ENCODE assay signal across 8 mouse cellular contexts in genomic region chrX:42148788-42149556, GRCm38 (mm10). TPM values are rescaled to one million over a fixed set of nuclear protein-coding genes. Genes with fewer than 3 reads are reported as not detected.
DNase-seq lines count a peak whose midpoint lies in the region; ATAC-seq and TF ChIP-seq lines count a peak whose summit lies in the region.

Gene Stag2, plus strand, starts transcription at chrX:42149317.

- in situ Hi-C loops in CH12.LX (cut with MboI; ENCODE audit: low pct_ligation_motif_present, low pct_unique_long_range_greater_than_20kb, low sequenced_read_pairs): loop anchor here (10.0 kb wide), 1 partner anchor 74 kb away; no protein-coding TSS in a partner anchor

- H3K27me3 ChIP-seq in CH12.LX (replicated peaks): no peaks in the 10 kb centered on the region
- H3K27me3 ChIP-seq in forebrain, embryonic 10.5 days (ENCODE audit: poor library complexity, severe bottlenecking): no peaks in the 10 kb centered on the region
- H3K27me3 ChIP-seq in heart, embryonic 15.5 days: no peaks in the 10 kb centered on the region
- H3K27me3 ChIP-seq in liver, embryonic 16.5 days (ENCODE audit: control insufficient read depth, insufficient read depth, low read depth, low read length): no peaks in the 10 kb centered on the region
- no peaks in the 10 kb centered on the region for H3K27me3 ChIP-seq in neural tube, embryonic 13.5 days

- dilution Hi-C loops in CH12.LX (cut with MboI; ENCODE audit: extremely low pct_ligation_motif_present, extremely low pct_unique_long_range_greater_than_20kb, low sequenced_read_pairs): no loop called here

- no peaks in the 10 kb centered on the region for H3K36me3 ChIP-seq in CH12.LX (replicated peaks in 1 of 2; ENCODE audit: control insufficient read depth in 1 of 2, insufficient read depth in 1 of 2, low read length in 1 of 2)
- no peaks in the 10 kb centered on the region for H3K36me3 ChIP-seq in forebrain, embryonic 10.5 days (replicated peaks)
- H3K36me3 ChIP-seq in heart, embryonic 15.5 days: no peaks in the 10 kb centered on the region
- no peaks in the 10 kb centered on the region for H3K36me3 ChIP-seq in liver, embryonic 16.5 days (ENCODE audit: control insufficient read depth, insufficient read depth)
- H3K36me3 ChIP-seq in neural tube, embryonic 13.5 days: no peaks in the 10 kb centered on the region

- H3K9me3 ChIP-seq in CH12.LX (replicated peaks; ENCODE audit: low read length): no peaks in the 10 kb centered on the region
- H3K9me3 ChIP-seq in forebrain, embryonic 10.5 days: 0 out of 2 replicates have a peak, but pooled peaks cover 3% of the 10 kb centered on the region
- H3K9me3 ChIP-seq in heart, embryonic 15.5 days (replicated peaks): no peaks in the 10 kb centered on the region
- no peaks in the 10 kb centered on the region for H3K9me3 ChIP-seq in liver, embryonic 16.5 days (replicated peaks; ENCODE audit: control insufficient read depth, low read length)
- no peaks in the 10 kb centered on the region for H3K9me3 ChIP-seq in neural tube, embryonic 13.5 days

- peak within 1 kb of the TSS; percentile 98 for H3K9ac ChIP-seq in CH12.LX (ENCODE audit: insufficient read depth, low read depth)
- H3K9ac ChIP-seq in heart, embryonic 15.5 days: peak within 1 kb of the TSS; percentile 92
- H3K9ac ChIP-seq in liver, embryonic 16.5 days (ENCODE audit: low read depth, low read length): peak within 1 kb of the TSS; percentile 92
- peak within 1 kb of the TSS; percentile 94 for H3K9ac ChIP-seq in neural tube, embryonic 13.5 days

- H3K27ac ChIP-seq in CH12.LX (ENCODE audit: insufficient read depth, low read depth): peak within 1 kb of the TSS; percentile 93
- H3K27ac ChIP-seq in forebrain, embryonic 10.5 days: peak within 1 kb of the TSS; percentile 99
- peak within 1 kb of the TSS; percentile 99 for H3K27ac ChIP-seq in heart, embryonic 15.5 days
- H3K27ac ChIP-seq in liver, embryonic 16.5 days (ENCODE audit: low read length): peak within 1 kb of the TSS; percentile 94
- peak within 1 kb of the TSS; percentile 99 for H3K27ac ChIP-seq in neural tube, embryonic 13.5 days (replicated peaks)

- peak; percentile 72 for TF ChIP-seq RAD21 in CH12.LX (IDR thresholded peaks at IDR 0.05; ENCODE audit: low read depth, low read length)

- WGBS in forebrain, embryonic 10.5 days: 7% methylated on average over 72 of the region's 76 CpGs
- WGBS in heart, embryonic 15.5 days: 4% methylated on average over 52 of the region's 76 CpGs
- WGBS in liver, embryonic 16.5 days (ENCODE audit: insufficient replicate concordance): 12% methylated on average over 65 of the region's 76 CpGs
- WGBS in neural tube, embryonic 13.5 days: 18% methylated on average over 56 of the region's 76 CpGs

- peak; percentile 82 for ATAC-seq in heart, embryonic 15.5 days (replicated peaks; ENCODE audit: insufficient number of reproducible peaks, insufficient read depth, low FRiP score, low read depth)
- ATAC-seq in liver, embryonic 16.5 days (ENCODE audit: low read depth): peak; percentile 86
- ATAC-seq in neural tube, embryonic 13.5 days (ENCODE audit: low read depth): peak; percentile 74

- TF ChIP-seq POLR2A in CH12.LX (IDR thresholded peaks at IDR 0.05; ENCODE audit: low read depth, low read length): peak; percentile 48; the same call in 1 of the 2 replicates

- H3K4me1 ChIP-seq in CH12.LX (ENCODE audit: control insufficient read depth in 1 of 2, insufficient read depth in 2 of 2): peaks cover 0 to 5% of the 10 kb centered on the region in 2 experiments; a peak in 1 of 4 replicates
- peaks cover 18% of the 10 kb centered on the region for H3K4me1 ChIP-seq in forebrain, embryonic 10.5 days
- peaks cover 4% of the 10 kb centered on the region for H3K4me1 ChIP-seq in heart, embryonic 15.5 days (replicated peaks)
- H3K4me1 ChIP-seq in liver, embryonic 16.5 days (ENCODE audit: control insufficient read depth, low read depth, low read length): peaks cover 4% of the 10 kb centered on the region
- peaks cover 8% of the 10 kb centered on the region; the same call in 1 of the 2 replicates for H3K4me1 ChIP-seq in neural tube, embryonic 13.5 days (replicated peaks)

- DNase-seq in CH12.LX (ENCODE audit: extremely low read depth): peak; percentile 61
- peak; percentile 58 for DNase-seq in c-Kit-positive CD71-negative TER-119-negative erythroid progenitor cells, embryonic 14.5 days (ENCODE audit: low read depth)
- peak; percentile 78 for DNase-seq in forebrain, embryonic 10.5 days (ENCODE audit: extremely low spot score, low spot score)
- DNase-seq in kidney, postnatal 25 days: peak; percentile 88 to 96
- peak; percentile 63 for DNase-seq in telencephalon, adult 2 months (ENCODE audit: low read depth, low spot score)

- H3K4me2 ChIP-seq in CH12.LX (ENCODE audit: insufficient read depth, low read depth, poor library complexity, severe bottlenecking): peak within 1 kb of the TSS; percentile 76
- peak within 1 kb of the TSS; percentile 56 for H3K4me2 ChIP-seq in heart, embryonic 15.5 days
- H3K4me2 ChIP-seq in liver, embryonic 16.5 days (ENCODE audit: low read depth, low read length): peak within 1 kb of the TSS; percentile 56
- H3K4me2 ChIP-seq in neural tube, embryonic 13.5 days: peak within 1 kb of the TSS; percentile 54

- H3K79me2 ChIP-seq in CH12.LX (replicated peaks; ENCODE audit: control insufficient read depth, extremely low read depth, insufficient read depth, poor library complexity, severe bottlenecking): peaks cover 23% of the 10 kb centered on the region

- no peak for TF ChIP-seq EP300 in CH12.LX (IDR thresholded peaks at IDR 0.05; ENCODE audit: low read length)

- peak in 1 of 2 experiments; percentile 99; a peak in 2 of 4 replicates for TF ChIP-seq CTCF in CH12.LX (conservative IDR thresholded peaks at IDR 0.05 in 1 of 2, IDR thresholded peaks at IDR 0.05 in 1 of 2; ENCODE audit: low read depth in 2 of 2, low read length in 2 of 2)

- peak within 1 kb of the TSS; percentile 57 to 88 (median 67) for H3K4me3 ChIP-seq in CH12.LX (replicated peaks in 1 of 3; ENCODE audit: low read depth in 2 of 3, low read length in 2 of 3, poor library complexity in 1 of 3)
- peak within 1 kb of the TSS; percentile 69 for H3K4me3 ChIP-seq in forebrain, embryonic 10.5 days
- peak within 1 kb of the TSS; percentile 69 for H3K4me3 ChIP-seq in heart, embryonic 15.5 days
- H3K4me3 ChIP-seq in liver, embryonic 16.5 days (ENCODE audit: low read depth, low read length): peak within 1 kb of the TSS; percentile 76
- H3K4me3 ChIP-seq in neural tube, embryonic 13.5 days: peak within 1 kb of the TSS; percentile 59

TF ChIP-seq in CH12.LX, 34 proteins besides CTCF, POLR2A, EP300 and RAD21:
- TF ChIP-seq USF2 (conservative IDR thresholded peaks at IDR 0.05; ENCODE audit: low read depth, low read length) (no peak), IRF4 (IDR thresholded peaks at IDR 0.05; ENCODE audit: low read depth, low read length) (0 out of 2 replicates have a peak, but pooled peaks have one; percentile 10), NRF1 (IDR thresholded peaks at IDR 0.05; ENCODE audit: low read depth, low read length) (peak; percentile 60), ZNF384 (IDR thresholded peaks at IDR 0.05; ENCODE audit: low read depth, low read length) (peak; percentile 85), ETS1 (conservative IDR thresholded peaks at IDR 0.05; ENCODE audit: low read depth, low read length) (no peak), ELF1 (IDR thresholded peaks at IDR 0.05; ENCODE audit: low read depth, low read length) (peak; percentile 72), SMC3 (IDR thresholded peaks at IDR 0.05; ENCODE audit: low read depth, low read length) (peak; percentile 65), MAFK (IDR thresholded peaks at IDR 0.05; ENCODE audit: insufficient replicate concordance, low read length) (no peak), ZC3H11A (IDR thresholded peaks at IDR 0.05; ENCODE audit: low read depth, low read length) (no peak), TCF12 (IDR thresholded peaks at IDR 0.05; ENCODE audit: low read depth, low read length) (peak; percentile 67), BHLHE40 (IDR thresholded peaks at IDR 0.05; ENCODE audit: low read depth, low read length) (no peak), HCFC1 (IDR thresholded peaks at IDR 0.05; ENCODE audit: low read depth, low read length) (no peak), TBP (conservative IDR thresholded peaks at IDR 0.05; ENCODE audit: low read depth, low read length) (0 out of 2 replicates have a peak, but pooled peaks have one; percentile 19), NELFE (IDR thresholded peaks at IDR 0.05; ENCODE audit: low read depth, low read length) (peak; percentile 49; the same call in 1 of the 2 replicates), MAX (IDR thresholded peaks at IDR 0.05; ENCODE audit: low read length) (no peak; the same call in 1 of the 2 replicates)

RNA-seq across cellular contexts. Expression of gene Stag2, which starts in this region (rescaled TPM):
- total RNA-seq in CH12.LX (2012; rRNA removed) (43.5 and 54.0 TPM in 2 replicates), CH12.LX (2014; rRNA removed) (138 and 157 TPM in 2 replicates)
- 48.9 and 52.5 TPM in 2 replicates for polyA plus RNA-seq in CH12.LX (2012; ENCODE audit: insufficient read length, low read depth)
- 51.3 and 52.3 TPM in 2 replicates for polyA plus RNA-seq in forebrain, embryonic 10.5 days (2016; fragmentation: Nextera tagmentation; extraction: Ambion mirVana)
- 27.7 and 28.2 TPM in 2 replicates for polyA plus RNA-seq in heart, embryonic 15.5 days (2015; fragmentation: Nextera tagmentation; extraction: Ambion mirVana)
- 28.6 and 31.7 TPM in 2 replicates for polyA plus RNA-seq in liver, embryonic 16.5 days (2015; fragmentation: Nextera tagmentation; extraction: Ambion mirVana)
- 20.5 and 21.4 TPM in 2 replicates for polyA plus RNA-seq in neural tube, embryonic 13.5 days (2015; fragmentation: Nextera tagmentation; extraction: Ambion mirVana)

Comparison
In these comparisons a context has a peak if more than half of its experiments do, and no peak if none do; other contexts are left out.
1. Peak in every context shown above with its lines: DNase-seq, ATAC-seq, H3K4me3 ChIP-seq and H3K27ac ChIP-seq.